ENCODE assay signal across 30 mouse cellular contexts in the genomic region with DNA sequence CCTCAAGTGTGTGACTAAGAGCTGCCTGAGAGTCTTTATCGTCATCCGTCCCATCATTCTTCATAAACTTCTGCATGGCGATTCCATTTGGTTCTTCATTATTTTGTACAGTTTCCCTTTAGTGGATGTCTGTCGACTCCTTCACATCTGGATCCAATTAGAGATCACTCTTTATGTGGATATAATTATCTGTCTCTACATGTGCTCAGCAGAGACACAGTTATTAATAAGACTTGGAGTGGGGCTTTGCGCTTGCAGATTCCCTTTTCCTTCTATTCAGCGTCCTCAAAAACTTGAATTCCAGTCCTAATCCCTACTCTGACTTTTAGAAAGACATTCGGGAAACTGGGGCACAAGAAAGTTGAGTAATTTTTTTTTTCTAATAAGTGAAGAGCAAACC.
DNase-seq lines count a peak whose midpoint lies in the region; ATAC-seq and TF ChIP-seq lines count a peak whose summit lies in the region.
"Had no signal": no experiment of that assay in that cellular context is flagged by ENCODE, and none has a peak within 500 bp of the region (broad histone marks: within the 10 kb centered on the region; RNA-seq: fewer than 3 reads in every experiment).

No protein-coding gene starts in this region.

- WGBS in lung, embryonic 14.5 days = 47% methylated on average over 7 of the region's 7 CpGs

- no peak overlapping the region for H3K4me3 ChIP-seq in lung, embryonic 14.5 days (ENCODE audit: low read depth, low read length)
- H3K4me3 ChIP-seq: embryonic facial prominence, embryonic 13.5 days; forebrain, embryonic 10.5 days; forebrain, embryonic 13.5 days; gastrocnemius, adult 2 months; heart, embryonic 12.5 days; heart, embryonic 15.5 days; hindbrain, embryonic 10.5 days; hindbrain, embryonic 13.5 days; intestine, embryonic 15.5 days had no signal

- H3K9me3 ChIP-seq in lung, embryonic 14.5 days (ENCODE audit: low read depth, low read length) = no peaks in the 10 kb centered on the region
- H3K9me3 ChIP-seq: embryonic facial prominence, embryonic 13.5 days; forebrain, embryonic 10.5 days; forebrain, embryonic 13.5 days; heart, embryonic 12.5 days; heart, embryonic 15.5 days; hindbrain, embryonic 10.5 days; hindbrain, embryonic 13.5 days; intestine, embryonic 15.5 days had no signal

- no peak overlapping the region for H3K4me2 ChIP-seq in lung, embryonic 14.5 days
- H3K4me2 ChIP-seq: embryonic facial prominence, embryonic 13.5 days; forebrain, embryonic 13.5 days; heart, embryonic 12.5 days; heart, embryonic 15.5 days; hindbrain, embryonic 13.5 days; intestine, embryonic 15.5 days had no signal

- DNase-seq in embryo, embryonic 11 days = peak; percentile 41
- DNase-seq in embryo, embryonic 10 days (ENCODE audit: low spot score) = no peak
- DNase-seq in lung, embryonic 14.5 days = peak; percentile 31
- DNase-seq in lung, postnatal 36 days = no peak
- peak; percentile 23 for DNase-seq in NIH3T3 (ENCODE audit: low read depth)
- peak; percentile 41 for DNase-seq in mesoderm, embryonic 11.5 days (ENCODE audit: low read depth, low spot score)
- no peak for DNase-seq in kidney, postnatal 14 days
- DNase-seq: adrenal gland, adult 8-10 months; adrenal gland, postnatal 25 days; cerebellum, adult 11-12 months; cerebellum, adult 8-10 months; cerebellum, postnatal 10 days; cerebellum, postnatal 36 days; gastrocnemius, adult 2 months; gastrocnemius, postnatal 14 days; heart, adult 18-20 months; heart, postnatal 10 days; heart, postnatal 36 days had no signal

- no peaks in the 10 kb centered on the region for H3K36me3 ChIP-seq in lung, embryonic 14.5 days (ENCODE audit: insufficient read depth)
- H3K36me3 ChIP-seq: embryonic facial prominence, embryonic 13.5 days; forebrain, embryonic 10.5 days; heart, embryonic 12.5 days; heart, embryonic 15.5 days; hindbrain, embryonic 10.5 days; hindbrain, embryonic 13.5 days; intestine, embryonic 15.5 days had no signal

- H3K27ac ChIP-seq in lung, embryonic 14.5 days (ENCODE audit: low read depth) = no peak overlapping the region
- H3K27ac ChIP-seq: embryonic facial prominence, embryonic 13.5 days; forebrain, embryonic 10.5 days; forebrain, embryonic 13.5 days; gastrocnemius, adult 2 months; heart, embryonic 15.5 days; hindbrain, embryonic 10.5 days; hindbrain, embryonic 13.5 days; intestine, embryonic 15.5 days had no signal

- no peak for ATAC-seq in lung, embryonic 14.5 days (ENCODE audit: insufficient read depth)
- ATAC-seq: activated CD4-positive, CD25-positive, alpha-beta regulatory T cell, adult 4 months; CD4-positive, CD25-positive, alpha-beta regulatory T cell, adult 4 months; forebrain, embryonic 13.5 days; forebrain, embryonic 16.5 days; hindbrain, embryonic 16.5 days; intestine, embryonic 15.5 days had no signal

- H3K27me3 ChIP-seq in lung, embryonic 14.5 days (ENCODE audit: insufficient read depth, low read length) = no peaks in the 10 kb centered on the region
- H3K27me3 ChIP-seq: embryonic facial prominence, embryonic 13.5 days; forebrain, embryonic 13.5 days; heart, embryonic 12.5 days; heart, embryonic 15.5 days; hindbrain, embryonic 13.5 days; intestine, embryonic 15.5 days had no signal

- no peaks in the 10 kb centered on the region for H3K4me1 ChIP-seq in lung, embryonic 14.5 days (ENCODE audit: insufficient read depth)
- H3K4me1 ChIP-seq: heart, embryonic 12.5 days; hindbrain, embryonic 10.5 days; hindbrain, embryonic 13.5 days; intestine, embryonic 15.5 days had no signal

- no peak overlapping the region for H3K9ac ChIP-seq in lung, embryonic 14.5 days
- H3K9ac ChIP-seq: embryonic facial prominence, embryonic 13.5 days; forebrain, embryonic 13.5 days; heart, embryonic 12.5 days; heart, embryonic 15.5 days; hindbrain, embryonic 13.5 days; intestine, embryonic 15.5 days had no signal

- TF ChIP-seq CTCF in lung, embryonic 14.5 days (IDR thresholded peaks at IDR 0.05; ENCODE audit: low read depth) = no peak

Comparison
In these comparisons a context has a peak if more than half of its experiments do, and no peak if none do; other contexts are left out.
1. DNase-seq: peak in embryo, embryonic 11 days (single experiment), lung, embryonic 14.5 days (single experiment), NIH3T3 (single experiment) and mesoderm, embryonic 11.5 days (single experiment); none in embryo, embryonic 10 days (single experiment), lung, postnatal 36 days (single experiment) and kidney, postnatal 14 days (single experiment).